Mouse (Mus musculus): Measurements from ENCODE around the gene Dynlt1b. TPM values are rescaled to one million over a fixed set of nuclear protein-coding genes. Genes with fewer than 3 reads are reported as not detected.
"Not testable (repeated sequence)": the region's sequence is repeated elsewhere in the genome, so short reads cannot be mapped to it uniquely, and the experiment has no call there.

Gene Dynlt1b
- total and polyA plus RNA-seq, 3 experiments, result 162 to 263 TPM; not detected in 1

GRCm38 (mm10) chr17:6441254-6441653 lies 11.3 kb downstream of the Dynlt1b start:
- H3K4me3 ChIP-seq (ENCODE audit: control insufficient read depth in 1 of 2, insufficient read depth in 1 of 2, low read depth in 2 of 2, low read length in 2 of 2); H3K27me3 ChIP-seq (ENCODE audit: control insufficient read depth in 1 of 2, insufficient read depth in 2 of 2, low read length in 2 of 2); H3K9ac ChIP-seq (ENCODE audit: control insufficient read depth, low read depth, low read length, poor library complexity, severe bottlenecking); H3K9me3 ChIP-seq (replicated peaks; ENCODE audit: insufficient read depth, low read length); H3K4me1 ChIP-seq (ENCODE audit: control insufficient read depth in 1 of 2, insufficient read depth in 2 of 2, low read length in 2 of 2); H3K79me2 ChIP-seq (ENCODE audit: control insufficient read depth, insufficient read depth, low read length, poor library complexity); H3K36me3 ChIP-seq (ENCODE audit: control insufficient read depth in 1 of 2, insufficient read depth in 2 of 2, low read length in 2 of 2); DNase-seq (ENCODE audit: low read depth, low spot score); H3K27ac ChIP-seq (ENCODE audit: control insufficient read depth, low read depth, low read length): not testable (repeated sequence)

- not testable (repeated sequence) for H3K27ac ChIP-seq (ENCODE audit: control insufficient read depth, low read depth, low read length); H3K4me3 ChIP-seq (ENCODE audit: control insufficient read depth in 1 of 2, insufficient read depth in 1 of 2, low read depth in 2 of 2, low read length in 2 of 2); H3K36me3 ChIP-seq (ENCODE audit: control insufficient read depth in 1 of 2, insufficient read depth in 2 of 2, low read length in 2 of 2); H3K9ac ChIP-seq (ENCODE audit: control insufficient read depth, low read depth, low read length, poor library complexity, severe bottlenecking); H3K4me1 ChIP-seq (ENCODE audit: control insufficient read depth in 1 of 2, insufficient read depth in 2 of 2, low read length in 2 of 2); DNase-seq (ENCODE audit: low read depth, low spot score); H3K9me3 ChIP-seq (replicated peaks; ENCODE audit: insufficient read depth, low read length); H3K79me2 ChIP-seq (ENCODE audit: control insufficient read depth, insufficient read depth, low read length, poor library complexity); H3K27me3 ChIP-seq (ENCODE audit: control insufficient read depth in 1 of 2, insufficient read depth in 2 of 2, low read length in 2 of 2)
These were observed 12.6 kb downstream of the Dynlt1b start for GRCm38 (mm10) chr17:6442513-6442912.

- not testable (repeated sequence) for H3K4me3 ChIP-seq (ENCODE audit: control insufficient read depth in 1 of 2, insufficient read depth in 1 of 2, low read depth in 2 of 2, low read length in 2 of 2); H3K9me3 ChIP-seq (replicated peaks; ENCODE audit: insufficient read depth, low read length); DNase-seq (ENCODE audit: low read depth, low spot score); H3K36me3 ChIP-seq (ENCODE audit: control insufficient read depth in 1 of 2, insufficient read depth in 2 of 2, low read length in 2 of 2); H3K79me2 ChIP-seq (ENCODE audit: control insufficient read depth, insufficient read depth, low read length, poor library complexity); H3K27me3 ChIP-seq (ENCODE audit: control insufficient read depth in 1 of 2, insufficient read depth in 2 of 2, low read length in 2 of 2); H3K4me1 ChIP-seq (ENCODE audit: control insufficient read depth in 1 of 2, insufficient read depth in 2 of 2, low read length in 2 of 2); H3K27ac ChIP-seq (ENCODE audit: control insufficient read depth, low read depth, low read length); H3K9ac ChIP-seq (ENCODE audit: control insufficient read depth, low read depth, low read length, poor library complexity, severe bottlenecking)
These were observed 16.1 kb downstream of the Dynlt1b start for GRCm38 (mm10) chr17:6445794-6446587.

- H3K27me3 ChIP-seq (ENCODE audit: control insufficient read depth in 1 of 2, insufficient read depth in 2 of 2, low read length in 2 of 2); H3K27ac ChIP-seq (ENCODE audit: control insufficient read depth, low read depth, low read length); H3K9me3 ChIP-seq (replicated peaks; ENCODE audit: insufficient read depth, low read length); H3K79me2 ChIP-seq (ENCODE audit: control insufficient read depth, insufficient read depth, low read length, poor library complexity); H3K4me1 ChIP-seq (ENCODE audit: control insufficient read depth in 1 of 2, insufficient read depth in 2 of 2, low read length in 2 of 2); H3K9ac ChIP-seq (ENCODE audit: control insufficient read depth, low read depth, low read length, poor library complexity, severe bottlenecking); H3K4me3 ChIP-seq (ENCODE audit: control insufficient read depth in 1 of 2, insufficient read depth in 1 of 2, low read depth in 2 of 2, low read length in 2 of 2); DNase-seq (ENCODE audit: low read depth, low spot score); H3K36me3 ChIP-seq (ENCODE audit: control insufficient read depth in 1 of 2, insufficient read depth in 2 of 2, low read length in 2 of 2): not testable (repeated sequence)
These were observed 18.4 kb downstream of the Dynlt1b start for GRCm38 (mm10) chr17:6448293-6448692.

GRCm38 (mm10) chr17:6449166-6449565 lies 19.3 kb downstream of the Dynlt1b start:
- H3K4me1 ChIP-seq (ENCODE audit: control insufficient read depth in 1 of 2, insufficient read depth in 2 of 2, low read length in 2 of 2), result not testable (repeated sequence)

GRCm38 (mm10) chr17:6451205-6451604 lies 21.3 kb downstream of the Dynlt1b start:
- H3K9ac ChIP-seq (ENCODE audit: control insufficient read depth, low read depth, low read length, poor library complexity, severe bottlenecking); H3K9me3 ChIP-seq (replicated peaks; ENCODE audit: insufficient read depth, low read length); H3K4me1 ChIP-seq (ENCODE audit: control insufficient read depth in 1 of 2, insufficient read depth in 2 of 2, low read length in 2 of 2); H3K79me2 ChIP-seq (ENCODE audit: control insufficient read depth, insufficient read depth, low read length, poor library complexity); DNase-seq (ENCODE audit: low read depth, low spot score); H3K27ac ChIP-seq (ENCODE audit: control insufficient read depth, low read depth, low read length); H3K27me3 ChIP-seq (ENCODE audit: control insufficient read depth in 1 of 2, insufficient read depth in 2 of 2, low read length in 2 of 2); H3K4me3 ChIP-seq (ENCODE audit: control insufficient read depth in 1 of 2, insufficient read depth in 1 of 2, low read depth in 2 of 2, low read length in 2 of 2); H3K36me3 ChIP-seq (ENCODE audit: control insufficient read depth in 1 of 2, insufficient read depth in 2 of 2, low read length in 2 of 2): not testable (repeated sequence)

More at GRCm38 (mm10) chr17:6449166-6449565, 19.3 kb downstream of the Dynlt1b start:
- not testable (repeated sequence) for H3K9ac ChIP-seq (ENCODE audit: control insufficient read depth, low read depth, low read length, poor library complexity, severe bottlenecking); H3K36me3 ChIP-seq (ENCODE audit: control insufficient read depth in 1 of 2, insufficient read depth in 2 of 2, low read length in 2 of 2); H3K27ac ChIP-seq (ENCODE audit: control insufficient read depth, low read depth, low read length); H3K9me3 ChIP-seq (replicated peaks; ENCODE audit: insufficient read depth, low read length); H3K4me3 ChIP-seq (ENCODE audit: control insufficient read depth in 1 of 2, insufficient read depth in 1 of 2, low read depth in 2 of 2, low read length in 2 of 2); H3K27me3 ChIP-seq (ENCODE audit: control insufficient read depth in 1 of 2, insufficient read depth in 2 of 2, low read length in 2 of 2); H3K79me2 ChIP-seq (ENCODE audit: control insufficient read depth, insufficient read depth, low read length, poor library complexity); DNase-seq (ENCODE audit: low read depth, low spot score)

GRCm38 (mm10) chr17:6452689-6453088 lies 22.8 kb downstream of the Dynlt1b start:
- not testable (repeated sequence) for H3K79me2 ChIP-seq (ENCODE audit: control insufficient read depth, insufficient read depth, low read length, poor library complexity); H3K27ac ChIP-seq (ENCODE audit: control insufficient read depth, low read depth, low read length); H3K27me3 ChIP-seq (ENCODE audit: control insufficient read depth in 1 of 2, insufficient read depth in 2 of 2, low read length in 2 of 2); H3K36me3 ChIP-seq (ENCODE audit: control insufficient read depth in 1 of 2, insufficient read depth in 2 of 2, low read length in 2 of 2); H3K9me3 ChIP-seq (replicated peaks; ENCODE audit: insufficient read depth, low read length); H3K4me1 ChIP-seq (ENCODE audit: control insufficient read depth in 1 of 2, insufficient read depth in 2 of 2, low read length in 2 of 2); H3K9ac ChIP-seq (ENCODE audit: control insufficient read depth, low read depth, low read length, poor library complexity, severe bottlenecking); H3K4me3 ChIP-seq (ENCODE audit: control insufficient read depth in 1 of 2, insufficient read depth in 1 of 2, low read depth in 2 of 2, low read length in 2 of 2); DNase-seq (ENCODE audit: low read depth, low spot score)

Measured in MEL (cell line).